Comparison of ENCODE assay signal across 21 mouse cellular contexts in the genomic region with DNA sequence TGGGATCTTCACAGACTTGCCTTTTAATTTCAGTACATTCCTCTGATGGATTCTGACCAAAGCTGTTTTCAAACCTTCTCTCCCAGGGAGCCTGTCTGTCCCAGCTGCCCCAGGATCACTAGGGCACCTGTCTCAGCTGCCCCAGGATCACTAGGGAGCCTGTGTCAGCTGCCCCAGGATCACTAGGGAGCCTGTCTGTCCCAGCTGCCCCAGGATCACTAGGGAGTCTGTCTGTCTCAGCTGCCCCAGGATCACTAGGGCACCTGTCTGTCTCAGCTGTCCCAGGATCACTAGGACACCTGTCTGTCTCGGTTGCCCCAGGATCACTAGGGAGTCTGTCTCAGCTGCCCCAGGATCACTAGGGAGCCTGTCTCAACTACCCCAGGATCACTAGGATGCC.
"Had no signal": no experiment of that assay in that cellular context is flagged by ENCODE, and none has a peak within 500 bp of the region (broad histone marks: within the 10 kb centered on the region; RNA-seq: fewer than 3 reads in every experiment).

No protein-coding gene starts in this region.

- H3K9ac ChIP-seq: liver, embryonic 13.5 days; liver, embryonic 15.5 days; liver, postnatal 0 days; lung, embryonic 15.5 days; midbrain, embryonic 13.5 days; midbrain, embryonic 15.5 days; neural tube, embryonic 13.5 days; neural tube, embryonic 15.5 days; stomach, embryonic 15.5 days had no signal

- H3K9me3 ChIP-seq: liver, embryonic 13.5 days; liver, embryonic 15.5 days; lung, embryonic 15.5 days; midbrain, embryonic 13.5 days; midbrain, embryonic 15.5 days; neural tube, embryonic 13.5 days; neural tube, embryonic 15.5 days; stomach, embryonic 15.5 days had no signal

- H3K36me3 ChIP-seq: liver, embryonic 13.5 days; liver, embryonic 15.5 days; lung, embryonic 15.5 days; midbrain, embryonic 13.5 days; midbrain, embryonic 15.5 days; neural tube, embryonic 13.5 days; neural tube, embryonic 15.5 days; stomach, embryonic 15.5 days had no signal

- H3K4me3 ChIP-seq: liver, embryonic 13.5 days; liver, embryonic 15.5 days; lung, embryonic 15.5 days; megakaryocyte, embryonic 14.5 days; midbrain, embryonic 13.5 days; midbrain, embryonic 15.5 days; neural tube, embryonic 13.5 days; neural tube, embryonic 15.5 days; stomach, embryonic 15.5 days had no signal

- H3K4me1 ChIP-seq: liver, embryonic 13.5 days; liver, embryonic 15.5 days; megakaryocyte, embryonic 14.5 days had no signal

- DNase-seq: liver, embryonic 13.5 days; liver, postnatal 0 days; lung, adult 2 months; lung, postnatal 14 days; lung, postnatal 36 days; retina, postnatal 1 day; right cerebral cortex, adult 18-20 months; right cerebral cortex, postnatal 14 days; thymus, adult 2 months; thymus, postnatal 25 days; thymus, postnatal 4 days had no signal

- H3K27me3 ChIP-seq: liver, embryonic 13.5 days; liver, embryonic 15.5 days; lung, embryonic 15.5 days; megakaryocyte, embryonic 14.5 days; midbrain, embryonic 13.5 days; midbrain, embryonic 15.5 days; stomach, embryonic 15.5 days had no signal

- H3K27ac ChIP-seq: liver, embryonic 13.5 days; liver, embryonic 15.5 days; lung, embryonic 15.5 days; macrophage; midbrain, embryonic 13.5 days; midbrain, embryonic 15.5 days; neural tube, embryonic 13.5 days; neural tube, embryonic 15.5 days; stomach, embryonic 15.5 days; stomach, postnatal 0 days had no signal
